Mouse (Mus musculus): ENCODE results near the gene Ifnb1. TPM values are rescaled to one million over a fixed set of nuclear protein-coding genes. Genes with fewer than 3 reads are reported as not detected.

Ifnb1 gene
- total RNA-seq, 2 experiments from 2014 or later, result not detected

DNA sequence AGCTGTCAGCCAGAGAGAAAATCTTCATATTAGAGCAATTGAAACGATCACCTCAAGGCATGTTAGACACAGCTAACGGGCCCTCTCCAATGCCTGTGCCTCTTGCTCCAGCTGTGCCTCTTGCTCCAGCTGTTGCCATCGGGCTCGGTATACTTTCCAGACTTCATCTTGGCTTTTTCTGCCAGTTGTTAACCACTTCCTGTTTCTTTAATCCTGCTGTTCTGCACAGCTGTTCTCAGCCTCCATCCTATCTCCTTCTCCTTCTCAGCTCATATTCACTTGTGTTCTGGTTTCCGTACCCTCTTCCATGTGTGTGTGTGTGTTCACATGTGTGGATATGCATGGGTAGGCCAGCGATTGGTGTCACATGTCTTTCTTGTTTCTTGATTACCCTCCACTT lies 42.4 kb downstream of the Ifnb1 start:
- TF ChIP-seq CTCF (conservative IDR thresholded peaks at IDR 0.05), result no peak
- DNase-seq (ENCODE audit: low spot score in 2 of 2), result no peak
- no peak overlapping the region for H3K4me3 ChIP-seq
- no peak overlapping the region for H3K27ac ChIP-seq

DNA sequence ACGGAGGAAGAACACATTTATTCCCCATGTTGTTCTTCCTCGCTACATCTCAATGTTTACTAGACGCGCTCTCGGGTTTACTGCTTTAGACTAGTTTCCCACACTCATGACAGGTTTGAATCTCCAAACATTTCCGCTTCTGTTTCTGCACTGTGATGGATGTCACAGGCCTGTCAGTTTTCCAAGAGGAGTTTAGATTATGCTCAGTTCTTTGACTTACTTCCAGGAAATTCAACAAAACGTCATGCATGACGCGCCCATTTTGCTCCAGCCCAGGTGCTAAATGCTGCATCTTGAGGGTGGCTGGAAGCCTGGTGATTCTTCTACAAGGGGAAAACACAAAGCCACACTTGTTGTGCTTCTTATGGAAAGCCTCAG lies 43.8 kb downstream of the Ifnb1 start:
- H3K4me3 ChIP-seq, result no peak overlapping the region
- DNase-seq (ENCODE audit: low spot score in 2 of 2), result no peak
- no peak overlapping the region for H3K27ac ChIP-seq
- TF ChIP-seq CTCF (conservative IDR thresholded peaks at IDR 0.05), result no peak

DNA sequence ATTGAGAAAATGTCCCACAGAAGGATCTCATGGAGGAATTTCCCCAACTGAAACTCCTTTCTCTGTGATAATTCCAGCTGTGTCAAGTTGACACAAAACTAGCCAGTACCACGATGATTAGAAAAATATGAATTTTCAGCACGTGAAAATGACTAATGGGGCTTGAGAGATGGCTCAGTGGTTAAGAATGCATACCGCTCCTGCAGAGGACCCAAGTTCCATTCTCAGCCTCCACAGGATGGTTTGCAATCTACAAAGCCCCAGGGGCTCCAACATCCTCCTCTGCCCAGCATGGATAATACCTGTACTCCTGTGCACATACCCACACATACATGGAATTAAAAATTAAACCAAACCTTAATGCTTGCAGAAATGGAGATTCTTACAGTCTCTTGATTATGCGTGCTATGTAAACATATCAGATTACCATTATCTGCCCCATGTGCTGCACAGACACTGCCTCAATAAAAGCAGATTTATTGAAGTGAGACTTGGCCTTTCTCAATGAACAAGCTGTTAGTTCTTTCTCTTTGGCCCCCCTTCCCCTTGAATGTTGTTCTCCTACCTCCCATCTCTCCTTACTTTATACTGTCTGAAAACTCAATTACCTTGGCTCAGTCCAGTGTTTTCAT lies 44.3 kb downstream of the Ifnb1 start:
- Histone ChIP-seq H3K4me3 (no peak overlapping the region), H3K27ac (no peak overlapping the region)
- no peak for TF ChIP-seq CTCF (conservative IDR thresholded peaks at IDR 0.05)
- DNase-seq (ENCODE audit: low spot score in 2 of 2), result no peak

DNA sequence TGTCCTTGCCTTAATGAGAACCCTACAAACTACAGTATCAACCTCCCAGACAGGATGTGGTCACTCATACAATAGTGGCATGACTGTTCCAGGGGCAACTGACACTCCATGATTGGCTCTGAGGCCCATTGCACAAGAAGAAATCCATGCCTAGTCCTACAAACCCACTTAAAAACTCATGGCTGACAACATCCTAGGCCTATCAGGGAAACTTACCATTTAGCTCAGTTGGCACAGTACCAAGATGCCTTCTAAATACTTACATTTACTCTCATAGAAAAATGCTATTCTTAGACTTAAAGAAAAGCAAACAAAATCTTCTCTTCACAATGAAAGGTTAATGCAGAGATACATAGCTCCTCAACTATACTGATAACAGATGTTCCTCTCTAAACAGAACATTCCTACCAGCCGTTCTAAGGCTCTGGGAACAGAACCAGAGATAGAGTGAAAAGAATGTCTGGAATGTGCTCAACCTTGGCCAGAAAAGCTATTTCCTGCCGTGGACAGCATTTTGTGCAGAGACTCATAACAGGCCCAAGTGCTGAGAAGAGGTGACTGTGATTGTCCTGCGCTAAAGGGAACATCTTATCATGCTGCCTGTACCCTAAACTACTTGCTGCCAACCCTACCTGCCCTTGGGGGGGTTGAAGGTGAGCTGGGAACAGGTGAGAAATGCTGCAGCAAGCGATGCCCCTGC lies 45.9 kb downstream of the Ifnb1 start:
- H3K4me3 ChIP-seq, result no peak overlapping the region
- no peak for TF ChIP-seq CTCF (conservative IDR thresholded peaks at IDR 0.05)
- DNase-seq (ENCODE audit: low spot score in 2 of 2), result no peak
- no peak overlapping the region for H3K27ac ChIP-seq

DNA sequence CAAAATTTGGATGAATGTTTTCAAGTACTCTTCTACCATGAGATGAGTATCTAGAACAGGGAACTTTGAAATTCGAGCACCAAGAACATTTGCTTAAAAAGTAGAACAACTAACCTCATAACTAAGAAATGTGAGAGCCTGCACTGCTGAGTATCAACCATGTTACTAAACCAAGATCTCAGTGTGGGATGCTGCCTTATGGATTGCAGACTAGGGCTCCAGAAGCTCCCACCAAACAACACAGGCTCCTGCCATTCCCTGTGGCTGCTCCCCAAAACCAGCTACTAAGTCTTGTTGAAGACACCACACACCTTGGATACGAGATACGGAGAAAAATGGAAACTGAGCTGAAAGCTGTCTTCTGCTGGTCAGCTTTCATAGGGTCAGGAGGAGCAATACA lies 46.5 kb downstream of the Ifnb1 start:
- Histone ChIP-seq H3K4me3 (no peak overlapping the region), H3K27ac (no peak overlapping the region)
- TF ChIP-seq CTCF (conservative IDR thresholded peaks at IDR 0.05), result no peak
- DNase-seq (ENCODE audit: low spot score in 2 of 2), result no peak

Other genes with a start within 250 kb of the Ifnb1 start
- gene Hacd4, start 83.8 kb downstream of the Ifnb1 start, total RNA-seq (2021), result 1 to 10 TPM; 1.0 to 1.2 TPM
- gene Ifna15, start 35.5 kb upstream of the Ifnb1 start, total RNA-seq (2021), result not detected
- not detected for gene Ifna14, start 49.0 kb upstream of the Ifnb1 start, total RNA-seq (2021)
- not detected for gene Ifna9, start 69.6 kb upstream of the Ifnb1 start, total RNA-seq (2021)
- gene Ifna12, start 80.6 kb upstream of the Ifnb1 start, total RNA-seq (2021), result not detected
- not detected for gene C87499, start 111.6 kb upstream of the Ifnb1 start, total RNA-seq (2021)
- not detected for gene Ifna13, start 121.7 kb upstream of the Ifnb1 start, total RNA-seq (2021)
- not detected for gene Ifna16, start 154.2 kb upstream of the Ifnb1 start, total RNA-seq (2021)
- gene Ifna2, start 161.1 kb upstream of the Ifnb1 start, total RNA-seq (2021), result not detected
- not detected for gene Ifnab, start 168.6 kb upstream of the Ifnb1 start, total RNA-seq (2021)
- 1 to 10 TPM; 1.3 to 1.5 TPM for gene Gm26566, start 199.0 kb upstream of the Ifnb1 start, total RNA-seq (2021)
- 100 to 1,000 TPM; 105 to 107 TPM for gene Klhl9, start 199.7 kb upstream of the Ifnb1 start, total RNA-seq (2021)
- gene Gm13271, start 232.1 kb upstream of the Ifnb1 start, total RNA-seq (2021), result not detected
- not detected for gene Gm13283, start 237.3 kb upstream of the Ifnb1 start, total RNA-seq (2021)

All from layer of hippocampus, adult 2 months (tissue).